In the genomic region with DNA sequence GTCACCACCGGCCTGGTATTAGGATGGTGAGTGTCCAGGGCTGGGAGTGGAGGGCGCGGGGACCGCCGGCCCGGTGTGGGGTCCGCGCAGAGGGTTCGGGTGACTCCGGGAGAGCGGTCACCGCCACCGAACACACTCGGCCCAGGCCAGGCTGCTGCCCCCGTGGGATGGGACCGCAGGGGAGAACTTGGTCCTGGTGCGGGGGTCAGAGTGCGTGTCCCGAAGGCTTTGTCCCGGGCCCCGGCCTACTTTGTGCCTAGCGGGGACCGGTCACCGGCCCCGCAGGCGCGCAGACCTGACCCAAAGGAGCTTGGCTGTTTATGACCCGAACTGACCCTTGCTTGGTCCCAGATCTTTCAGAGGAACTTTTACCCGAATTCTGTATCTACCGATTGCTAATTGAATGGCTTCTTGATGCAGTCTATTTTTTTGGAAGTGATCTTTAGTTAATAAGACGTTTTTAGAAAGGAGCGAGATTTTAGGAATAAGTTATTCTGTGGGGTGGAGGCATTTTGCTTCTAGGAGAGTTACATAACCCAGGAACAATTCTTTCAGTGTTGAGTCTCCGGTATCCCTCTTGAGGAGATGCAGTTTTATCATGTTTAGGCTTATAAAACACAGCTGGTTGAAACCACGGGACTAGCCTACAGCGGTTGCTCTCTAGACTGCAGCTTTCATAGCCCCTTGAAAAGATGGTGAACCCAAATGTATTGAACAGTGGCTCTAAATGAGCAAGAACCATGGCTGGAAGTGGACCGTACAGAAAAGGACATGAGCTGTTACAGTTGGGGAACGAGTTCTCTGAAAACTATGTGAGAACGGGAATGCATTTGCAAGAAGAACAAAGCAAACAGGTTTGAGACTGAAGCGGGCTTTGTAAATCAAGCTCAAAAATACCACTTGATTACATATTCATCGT, we compare ENCODE assay signal across 8 mouse cellular contexts. TPM values are rescaled to one million over a fixed set of nuclear protein-coding genes. Genes with fewer than 3 reads are reported as not detected.
DNase-seq lines count a peak whose midpoint lies in the region; ATAC-seq lines count a peak whose summit lies in the region.

No protein-coding gene starts in this region.

- WGBS in forebrain, embryonic 13.5 days, result 7% methylated on average over 40 of the region's 40 CpGs
- 6% methylated on average over 40 of the region's 40 CpGs for WGBS in liver, embryonic 15.5 days (ENCODE audit: insufficient replicate concordance)
- 9% methylated on average over 40 of the region's 40 CpGs for WGBS in neural tube, embryonic 14.5 days

- ATAC-seq in forebrain, embryonic 13.5 days, result no peak; the same call in 1 of the 2 replicates
- peak; percentile 42 for ATAC-seq in liver, embryonic 15.5 days (ENCODE audit: insufficient read depth)
- no peak for ATAC-seq in neural tube, embryonic 14.5 days (ENCODE audit: low read depth)

- peak overlapping the region; percentile 89 for H3K4me2 ChIP-seq in forebrain, embryonic 13.5 days
- peak overlapping the region; percentile 83 for H3K4me2 ChIP-seq in liver, embryonic 15.5 days
- H3K4me2 ChIP-seq in neural tube, embryonic 14.5 days (ENCODE audit: low read depth, low read length), result peak overlapping the region; percentile 89

- no peaks in the 10 kb centered on the region for H3K9me3 ChIP-seq in forebrain, embryonic 13.5 days (replicated peaks)
- no peaks in the 10 kb centered on the region for H3K9me3 ChIP-seq in liver, embryonic 15.5 days (replicated peaks)
- no peaks in the 10 kb centered on the region for H3K9me3 ChIP-seq in neural tube, embryonic 14.5 days (ENCODE audit: control insufficient read depth, low read length)

- H3K36me3 ChIP-seq in forebrain, embryonic 13.5 days (ENCODE audit: poor library complexity, severe bottlenecking), result no peaks in the 10 kb centered on the region
- H3K36me3 ChIP-seq in liver, embryonic 15.5 days (replicated peaks), result no peaks in the 10 kb centered on the region; the same call in 1 of the 2 replicates
- H3K36me3 ChIP-seq in neural tube, embryonic 14.5 days (ENCODE audit: control insufficient read depth, insufficient read depth, low read length), result no peaks in the 10 kb centered on the region

- H3K27me3 ChIP-seq in forebrain, embryonic 13.5 days, result 0 out of 2 replicates have a peak, but pooled peaks cover 2% of the 10 kb centered on the region
- no peaks in the 10 kb centered on the region for H3K27me3 ChIP-seq in liver, embryonic 15.5 days
- H3K27me3 ChIP-seq in neural tube, embryonic 14.5 days (ENCODE audit: control insufficient read depth, insufficient read depth, low read length), result no peaks in the 10 kb centered on the region

- peak overlapping the region; percentile 71 for H3K4me3 ChIP-seq in forebrain, embryonic 13.5 days
- peak overlapping the region; percentile 90 for H3K4me3 ChIP-seq in liver, embryonic 15.5 days (replicated peaks)
- H3K4me3 ChIP-seq in neural tube, embryonic 14.5 days (ENCODE audit: low read depth, low read length), result peak overlapping the region; percentile 65

- H3K4me1 ChIP-seq in forebrain, embryonic 13.5 days, result peaks cover 15% of the 10 kb centered on the region
- peaks cover 45% of the 10 kb centered on the region for H3K4me1 ChIP-seq in liver, embryonic 15.5 days (replicated peaks)
- peaks cover 3% of the 10 kb centered on the region; the same call in 1 of the 2 replicates for H3K4me1 ChIP-seq in neural tube, embryonic 14.5 days (ENCODE audit: control insufficient read depth, insufficient read depth, low read length)

- no peak overlapping the region for H3K27ac ChIP-seq in forebrain, embryonic 13.5 days
- peak overlapping the region; percentile 75 for H3K27ac ChIP-seq in liver, embryonic 15.5 days (replicated peaks)
- no peak overlapping the region for H3K27ac ChIP-seq in neural tube, embryonic 14.5 days (ENCODE audit: low read depth, low read length)

- peak overlapping the region; percentile 82 for H3K9ac ChIP-seq in forebrain, embryonic 13.5 days
- peak overlapping the region; percentile 91 for H3K9ac ChIP-seq in liver, embryonic 15.5 days
- H3K9ac ChIP-seq in neural tube, embryonic 14.5 days (replicated peaks; ENCODE audit: low read depth, low read length), result peak overlapping the region; percentile 74

- peak; percentile 9 for DNase-seq in right cerebral cortex, adult 18-20 months
- no peak for DNase-seq in right cerebral cortex, postnatal 4 days
- DNase-seq in adrenal gland, postnatal 14 days, result peak; percentile 62
- DNase-seq in kidney, adult 8-10 months, result peak; percentile 8 to 32
- DNase-seq in layer of hippocampus, adult 8-10 months (ENCODE audit: low spot score in 2 of 2), result no peak

RNA-seq across cellular contexts. Expression of gene Cgrrf1, which starts 0.7 kb away (rescaled TPM):
- 40.7 and 45.7 TPM in 2 replicates for total RNA-seq in adrenal gland, postnatal 14 days (2021)
- 20.4 and 23.8 TPM in 2 replicates for polyA plus RNA-seq in forebrain, embryonic 13.5 days (2015; fragmentation: Nextera tagmentation; extraction: Ambion mirVana)
- 17.7 and 18.7 TPM in 2 replicates for polyA plus RNA-seq in liver, embryonic 15.5 days (2015; fragmentation: Nextera tagmentation; extraction: Ambion mirVana)
- 23.5 and 26.2 TPM in 2 replicates for polyA plus RNA-seq in neural tube, embryonic 14.5 days (2014; fragmentation: Nextera tagmentation; extraction: Ambion mirVana)
- total RNA-seq in layer of hippocampus, adult 8-10 months (2022), result 10 to 100 TPM; 19.9 to 31.3 (median 24.3) TPM

RNA-seq across cellular contexts. Expression of gene Gmfb, which starts 10.6 kb away (rescaled TPM):
- 80.9 and 91.3 TPM in 2 replicates for total RNA-seq in adrenal gland, postnatal 14 days (2021)
- 90.1 and 98.6 TPM in 2 replicates for polyA plus RNA-seq in forebrain, embryonic 13.5 days (2015; fragmentation: Nextera tagmentation; extraction: Ambion mirVana)
- polyA plus RNA-seq in liver, embryonic 15.5 days (2015; fragmentation: Nextera tagmentation; extraction: Ambion mirVana), result 22.4 and 23.9 TPM in 2 replicates
- polyA plus RNA-seq in neural tube, embryonic 14.5 days (2014; fragmentation: Nextera tagmentation; extraction: Ambion mirVana), result 161 and 163 TPM in 2 replicates
- total RNA-seq in layer of hippocampus, adult 8-10 months (2022), result 100 to 1,000 TPM; 139 to 172 (median 157) TPM

RNA-seq across cellular contexts. Expression of gene Cnih1, which starts 44.4 kb away (rescaled TPM):
- total RNA-seq in adrenal gland, postnatal 14 days (2021), result 88.3 and 95.3 TPM in 2 replicates
- polyA plus RNA-seq in forebrain, embryonic 13.5 days (2015; fragmentation: Nextera tagmentation; extraction: Ambion mirVana), result 168 and 176 TPM in 2 replicates
- 79.4 and 80.0 TPM in 2 replicates for polyA plus RNA-seq in liver, embryonic 15.5 days (2015; fragmentation: Nextera tagmentation; extraction: Ambion mirVana)
- polyA plus RNA-seq in neural tube, embryonic 14.5 days (2014; fragmentation: Nextera tagmentation; extraction: Ambion mirVana), result 218 and 238 TPM in 2 replicates
- 10 to 100 TPM; 66.8 to 80.8 (median 73.2) TPM for total RNA-seq in layer of hippocampus, adult 8-10 months (2022)

RNA-seq across cellular contexts. Expression of gene Samd4, which starts 50.0 kb away (rescaled TPM):
- total RNA-seq in adrenal gland, postnatal 14 days (2021), result 17.9 and 19.7 TPM in 2 replicates
- polyA plus RNA-seq in forebrain, embryonic 13.5 days (2015; fragmentation: Nextera tagmentation; extraction: Ambion mirVana), result 5.2 and 5.8 TPM in 2 replicates
- polyA plus RNA-seq in liver, embryonic 15.5 days (2015; fragmentation: Nextera tagmentation; extraction: Ambion mirVana), result 0.59 and 0.60 TPM in 2 replicates
- 2.6 and 3.8 TPM in 2 replicates for polyA plus RNA-seq in neural tube, embryonic 14.5 days (2014; fragmentation: Nextera tagmentation; extraction: Ambion mirVana)
- total RNA-seq in layer of hippocampus, adult 8-10 months (2022), result 10 to 100 TPM; 14.5 to 19.9 (median 17.1) TPM

Comparison
In these comparisons a context has a peak if more than half of its experiments do, and no peak if none do; other contexts are left out.
1. DNase-seq: peak in right cerebral cortex, adult 18-20 months (single experiment), adrenal gland, postnatal 14 days (single experiment) and kidney, adult 8-10 months (2 of 2); none in right cerebral cortex, postnatal 4 days (single experiment) and layer of hippocampus, adult 8-10 months (0 of 2).
2. Peak in every context shown above with its lines, with median percentiles within 50 percentile points of each other: H3K4me2 ChIP-seq, H3K4me3 ChIP-seq and H3K9ac ChIP-seq.